Mouse (Mus musculus): ENCODE results near the gene Gm45234.

DNA sequence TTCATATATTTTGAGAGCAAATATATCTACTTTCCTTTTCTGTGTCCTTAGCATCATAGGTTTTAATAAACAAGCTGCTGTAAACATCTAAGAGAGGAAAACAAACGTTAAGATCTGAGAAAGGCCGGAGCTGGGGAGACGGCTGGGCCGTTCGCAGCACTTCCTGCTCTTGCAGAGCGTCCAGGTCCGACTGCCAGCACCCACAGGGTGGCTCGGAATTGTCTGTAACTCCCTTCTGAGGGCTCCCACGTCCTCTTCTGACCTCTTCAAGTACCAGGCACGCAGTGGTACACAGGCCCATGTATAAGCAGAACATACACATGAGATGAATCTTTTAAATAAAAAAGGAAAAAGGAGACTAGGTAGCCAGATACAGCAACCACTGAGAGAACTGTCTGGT lies 31.9 kb upstream of the Gm45234 start:
- no peak for TF ChIP-seq CTCF (IDR thresholded peaks at IDR 0.05; ENCODE audit: borderline replicate concordance, insufficient read depth, low read depth, low read length)
- TF ChIP-seq POLR2A (IDR thresholded peaks at IDR 0.05; ENCODE audit: borderline replicate concordance, insufficient read depth, low read length) = no peak
